Mouse (Mus musculus) stomach, postnatal 0 days (tissue): ENCODE data around the gene Slc44a4. TPM values are rescaled to one million over a fixed set of nuclear protein-coding genes. Genes with fewer than 3 reads are reported as not detected.

Experiments used
- ATAC-seq: fragments of 200-750 bp; cut with Nextera tagmentation; 2 replicates; pipeline ENCODE4 v1.8.0; 2017; ENCODE audit not compliant: low FRiP score, low TSS enrichment
- DNase-seq: peaks from one replicate; pipeline ENCODE4 v3.0.0-alpha.2; 2016; ENCODE audit warnings: low spot score
- H3K27ac ChIP-seq: fragments of 300-500 bp; sonication (generic); replicated peaks from 2 replicates; pipeline ENCODE4 v1.5.1; 2014; ENCODE audit warnings: mild to moderate bottlenecking, control low read depth
- H3K27me3 ChIP-seq: fragments of 300-500 bp; sonication (generic); 2 replicates; pipeline ENCODE4 v1.6.1; 2014; ENCODE audit warnings: low read length; ENCODE audit not compliant: control insufficient read depth, insufficient read depth
- H3K36me3 ChIP-seq: fragments of 300-500 bp; sonication (generic); 2 replicates; pipeline ENCODE4 v1.6.1; 2014; ENCODE audit warnings: low read length, mixed read lengths; ENCODE audit not compliant: control insufficient read depth, insufficient read depth
- H3K4me1 ChIP-seq: fragments of 300-500 bp; sonication (generic); replicated peaks from 2 replicates; pipeline ENCODE4 v1.6.1; 2014; ENCODE audit warnings: antibody characterized with exemption; ENCODE audit not compliant: control insufficient read depth, insufficient read depth
- H3K4me2 ChIP-seq: fragments of 300-500 bp; sonication (generic); replicated peaks from 2 replicates; pipeline ENCODE4 v1.6.1; 2014; ENCODE audit warnings: low read depth, mild to moderate bottlenecking, control low read depth, moderate library complexity
- H3K4me3 ChIP-seq: fragments of 300-500 bp; sonication (generic); 2 replicates; pipeline ENCODE4 v1.5.1; 2014; ENCODE audit warnings: low read depth, low read length, control low read depth
- H3K9ac ChIP-seq: fragments of 300-500 bp; sonication (generic); 2 replicates; pipeline ENCODE4 v1.6.1; 2014; ENCODE audit warnings: mild to moderate bottlenecking, low read length, control low read depth, mixed read lengths
- H3K9me3 ChIP-seq: fragments of 300-500 bp; sonication (generic); 2 replicates; pipeline ENCODE4 v1.6.1; 2016; ENCODE audit warnings: low read length; ENCODE audit not compliant: control insufficient read depth
- CTCF ChIP-seq: IDR thresholded peaks from 2 replicates; pipeline ENCODE4 v1.5.1; 2016; ENCODE audit warnings: antibody characterized with exemption, low read depth, mild to moderate bottlenecking, moderate library complexity
- EP300 ChIP-seq: optimal IDR thresholded peaks from 2 replicates; pipeline ENCODE3; 2016; ENCODE audit warnings: antibody characterized with exemption
- WGBS: fragments of 180-500 bp; shearing (Covaris S2); extraction: QIAGEN DNeasy Blood & Tissue Kit; methylation state at CpG from one replicate; pipeline ENCODE4 v1.1.7; 2014; 5-methylcytosine and 5-hydroxymethylcytosine counted together
- polyA plus RNA-seq: library from polyadenylated mRNA; unstranded; fragments of >200 nt; fragmentation: Nextera tagmentation; extraction: Ambion mirVana; gene quantifications from 2 replicates; pipeline ENCODE4 v1.2.1, GENCODE M21; 2015

Slc44a4 gene
- polyA plus RNA-seq, result 31.2 and 33.1 TPM in 2 replicates

DNA sequence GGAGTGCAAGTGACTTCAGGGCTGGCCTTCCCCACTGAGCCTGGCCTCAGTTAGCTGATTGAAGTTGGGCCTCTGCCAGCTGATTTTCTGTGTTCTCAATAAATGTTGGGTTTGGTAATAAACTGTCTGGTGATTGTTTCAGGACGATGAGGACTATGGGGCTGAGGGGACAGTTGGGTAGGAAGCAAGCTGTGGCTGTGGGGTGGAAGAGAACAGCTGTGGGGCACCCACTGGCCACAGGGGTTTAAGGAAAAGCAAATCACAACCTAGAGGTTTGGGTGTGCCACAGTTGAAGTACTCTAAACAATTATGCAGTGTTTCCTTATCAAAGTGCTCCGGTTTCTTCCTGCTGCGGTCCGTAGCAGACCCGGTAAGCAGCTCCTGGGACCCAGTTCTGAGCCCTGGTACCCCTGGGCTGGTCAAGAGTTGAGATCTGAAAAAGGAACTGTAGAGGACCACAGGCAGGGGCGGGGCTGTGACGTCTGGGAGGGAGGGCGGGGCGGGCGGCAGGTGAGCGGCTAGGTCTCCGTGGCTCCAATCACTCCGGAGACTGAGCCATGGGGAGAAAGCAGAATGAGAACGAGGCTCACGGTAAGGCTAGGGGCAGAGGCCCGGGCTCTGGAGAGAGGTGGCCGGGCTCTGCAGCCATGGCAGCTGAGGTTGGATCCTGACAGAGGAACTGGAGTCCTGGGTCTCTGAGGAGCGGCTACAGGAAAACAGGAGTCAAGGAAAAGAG is at the start of gene Slc44a4:
Slc44a4 (plus strand) TSS at position 537 of the 736 bp plus-strand sequence.
- DNase-seq, result peak; percentile 79
- Histone ChIP-seq H3K9ac (peak within 1 kb of the TSS; percentile 50), H3K9me3 (no peaks in the 10 kb centered on the region), H3K27ac (peak within 1 kb of the TSS; percentile 82), H3K4me2 (peak within 1 kb of the TSS; percentile 47), H3K4me1 (no peaks in the 10 kb centered on the region), H3K27me3 (no peaks in the 10 kb centered on the region), H3K36me3 (peaks cover 24% of the 10 kb centered on the region), H3K4me3 (peak within 1 kb of the TSS; percentile 28)
- peak; percentile 32 for ATAC-seq
- TF ChIP-seq EP300 (no peak), CTCF (no peak)
- 28% methylated on average over 18 of the region's 18 CpGs for WGBS

GRCm38 (mm10) chr17:34865981-34866380 is 48.3 kb upstream of the Slc44a4 start:
- H3K4me3 ChIP-seq, result no peak overlapping the region
- H3K27ac ChIP-seq, result no peak overlapping the region
- 51% methylated on average over 7 of the region's 7 CpGs for WGBS
- no peaks in the 10 kb centered on the region for H3K4me1 ChIP-seq
- TF ChIP-seq EP300 (no peak), CTCF (no peak)
- DNase-seq (no peak), ATAC-seq (no peak)
- H3K9ac ChIP-seq, result no peak overlapping the region
- H3K9me3 ChIP-seq, result no peaks in the 10 kb centered on the region
- H3K27me3 ChIP-seq, result no peaks in the 10 kb centered on the region
- H3K36me3 ChIP-seq, result no peaks in the 10 kb centered on the region
- no peak overlapping the region for H3K4me2 ChIP-seq

GRCm38 (mm10) chr17:34874321-34874720 is 39.9 kb upstream of the Slc44a4 start:
- Histone ChIP-seq H3K27me3 (no peaks in the 10 kb centered on the region), H3K9me3 (no peaks in the 10 kb centered on the region), H3K9ac (no peak overlapping the region), H3K4me3 (no peak overlapping the region), H3K4me1 (no peaks in the 10 kb centered on the region), H3K27ac (no peak overlapping the region), H3K36me3 (no peaks in the 10 kb centered on the region), H3K4me2 (no peak overlapping the region)
- no peak for TF ChIP-seq EP300
- no peak for TF ChIP-seq CTCF
- ATAC-seq (no peak), DNase-seq (no peak)
- WGBS, result 77% methylated on average over 6 of the region's 6 CpGs

DNA sequence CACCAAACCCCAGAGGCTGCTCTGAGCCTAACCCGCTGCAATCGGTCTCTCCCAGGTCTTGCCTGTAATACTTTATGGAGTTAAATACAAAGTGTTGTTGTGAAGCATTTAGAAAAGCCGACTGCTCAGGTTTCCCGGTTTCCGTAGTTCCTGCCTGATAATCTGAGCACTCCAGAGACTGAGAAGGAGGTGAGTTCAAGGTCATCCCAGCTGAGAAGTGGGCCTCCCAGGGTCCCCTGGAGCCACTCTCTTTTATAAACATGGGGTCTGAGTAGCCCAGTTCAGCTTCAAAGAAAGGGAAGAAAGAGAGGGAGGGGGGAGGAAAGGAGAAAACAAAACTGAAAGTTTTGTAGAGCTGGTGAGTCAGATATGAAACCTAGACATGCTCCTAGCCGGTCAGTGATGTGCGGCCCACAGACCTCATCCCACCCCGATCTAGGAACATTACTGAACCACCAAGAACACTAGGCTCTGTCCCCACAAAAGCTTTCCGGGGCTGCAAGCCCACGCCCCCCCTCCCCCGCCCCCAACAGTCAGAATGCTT is 34.9 kb upstream of the Slc44a4 start, which contains the start of gene Zbtb12:
Zbtb12 (plus strand) TSS at position 148 of the 544 bp plus-strand sequence.
- Histone ChIP-seq H3K27ac (no peak within 1 kb of the TSS), H3K9ac (no peak within 1 kb of the TSS), H3K36me3 (no peaks in the 10 kb centered on the region), H3K4me1 (no peaks in the 10 kb centered on the region), H3K9me3 (no peaks in the 10 kb centered on the region), H3K27me3 (no peaks in the 10 kb centered on the region), H3K4me2 (no peak within 1 kb of the TSS), H3K4me3 (no peak within 1 kb of the TSS)
- 59% methylated on average over 11 of the region's 11 CpGs for WGBS
- DNase-seq (no peak), ATAC-seq (no peak)
- TF ChIP-seq CTCF (no peak), EP300 (no peak)

DNA sequence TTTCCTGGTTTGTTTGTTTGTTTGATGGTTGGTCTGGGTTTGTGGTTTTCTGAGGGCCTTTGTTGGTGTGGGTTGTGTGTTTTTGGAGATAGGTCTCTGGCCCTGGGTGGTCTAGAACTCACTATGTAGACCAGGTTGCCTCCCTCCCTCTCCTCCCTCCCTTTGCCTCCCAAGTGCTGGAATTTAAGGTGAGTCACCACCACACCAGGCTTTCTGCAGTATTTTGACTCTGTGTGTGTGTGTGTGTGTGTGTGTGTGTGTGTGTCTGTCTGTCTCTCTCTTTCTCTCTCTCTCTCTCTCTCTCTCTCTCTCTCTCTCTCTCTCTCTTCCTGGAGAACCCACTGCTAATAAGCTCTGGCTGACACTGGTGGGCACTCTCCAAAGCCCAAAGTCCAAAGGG is 33.1 kb upstream of the Slc44a4 start:
- no peak overlapping the region for H3K4me3 ChIP-seq
- H3K27ac ChIP-seq, result no peak overlapping the region
- no peak for DNase-seq
- no peak for ATAC-seq
- no peaks in the 10 kb centered on the region for H3K27me3 ChIP-seq
- TF ChIP-seq EP300, result no peak
- no peak for TF ChIP-seq CTCF
- no peaks in the 10 kb centered on the region for H3K4me1 ChIP-seq
- no peak overlapping the region for H3K4me2 ChIP-seq
- H3K9ac ChIP-seq, result no peak overlapping the region
- no peaks in the 10 kb centered on the region for H3K9me3 ChIP-seq
- no peaks in the 10 kb centered on the region for H3K36me3 ChIP-seq
